Mouse (Mus musculus) lung, adult 18-20 months (tissue): ENCODE measurements around the gene H2-Oa.

Experiments used
- DNase-seq, 2 experiments: peaks; one replicate each; pipeline ENCODE4 v3.0.0; 2022; ENCODE audit warnings: mixed read lengths in 2 of 2

H2-Oa gene

GRCm38 (mm10) chr17:34122188-34122984 is 30.2 kb downstream of the H2-Oa start, which contains the start of gene Brd2:
Gene Brd2 (minus strand): TSS chr17:34122634.
- DNase-seq, result peak; percentile 97 to 98

- DNase-seq, result no peak
Observed at GRCm38 (mm10) chr17:34123111-34123510, 31.0 kb downstream of the H2-Oa start.

- DNase-seq, result peak; percentile 56 to 71
Observed at GRCm38 (mm10) chr17:34123518-34123917, 31.4 kb downstream of the H2-Oa start.

- peak; percentile 34 to 47 for DNase-seq
Observed at GRCm38 (mm10) chr17:34124649-34125048, 32.5 kb downstream of the H2-Oa start.

GRCm38 (mm10) chr17:34126826-34127420 is 34.8 kb downstream of the H2-Oa start:
- peak in 1 of 2 experiments; percentile 36 for DNase-seq

- DNase-seq, result peak; percentile 81
Observed at GRCm38 (mm10) chr17:34127475-34127874, 35.3 kb downstream of the H2-Oa start.

- no peak for DNase-seq
Observed at GRCm38 (mm10) chr17:34128264-34128937, 36.3 kb downstream of the H2-Oa start.

GRCm38 (mm10) chr17:34128944-34129791 is 37.0 kb downstream of the H2-Oa start:
- no peak for DNase-seq

- no peak for DNase-seq
Observed at GRCm38 (mm10) chr17:34130073-34130947, 38.2 kb downstream of the H2-Oa start.

GRCm38 (mm10) chr17:34131911-34132310 is 39.8 kb downstream of the H2-Oa start:
- no peak for DNase-seq

- DNase-seq, result no peak
Observed at GRCm38 (mm10) chr17:34133289-34133688, 41.1 kb downstream of the H2-Oa start.

GRCm38 (mm10) chr17:34134451-34134850 is 42.3 kb downstream of the H2-Oa start:
- no peak for DNase-seq

GRCm38 (mm10) chr17:34135297-34136224 is 43.4 kb downstream of the H2-Oa start:
- DNase-seq, result peak; percentile 98 to 99

GRCm38 (mm10) chr17:34137601-34138000 is 45.5 kb downstream of the H2-Oa start:
- DNase-seq, result no peak

GRCm38 (mm10) chr17:34138655-34139054 is 46.5 kb downstream of the H2-Oa start:
- DNase-seq, result no peak

GRCm38 (mm10) chr17:34139416-34139815 is 47.3 kb downstream of the H2-Oa start:
- DNase-seq, result peak; percentile 73 to 85

- no peak for DNase-seq
Observed at GRCm38 (mm10) chr17:34140240-34140639, 48.1 kb downstream of the H2-Oa start.

- DNase-seq, result no peak
Observed at GRCm38 (mm10) chr17:34141448-34141847, 49.3 kb downstream of the H2-Oa start.

GRCm38 (mm10) chr17:34142456-34143010 is 50.4 kb downstream of the H2-Oa start:
- no peak for DNase-seq

- DNase-seq, result peak; percentile 84
Observed at GRCm38 (mm10) chr17:34143033-34143432, 50.9 kb downstream of the H2-Oa start, which contains the start of gene H2-DMb2. Gene H2-DMb2 (plus strand): TSS chr17:34143307.
